Mouse (Mus musculus) midbrain, embryonic 16.5 days (tissue): ENCODE measurements around the gene Mroh3. TPM values are rescaled to one million over a fixed set of nuclear protein-coding genes. Genes with fewer than 3 reads are reported as not detected.
A peak's percentile ranks its signal among the peaks of the same experiment; 100 is the strongest.

ENCODE experiments used
- ATAC-seq: fragments of 200-750 bp; cut with Nextera tagmentation; 2 replicates; pipeline ENCODE4 v1.8.0; 2017; ENCODE audit warnings: moderate TSS enrichment
- H3K27ac ChIP-seq: fragments of 300-500 bp; sonication (generic); 2 replicates; pipeline ENCODE4 v1.5.1; 2014; ENCODE audit warnings: mild to moderate bottlenecking, low read length, mixed read lengths
- H3K27me3 ChIP-seq: fragments of 300-500 bp; sonication (generic); 2 replicates; pipeline ENCODE4 v1.6.1; 2014; ENCODE audit warnings: low read depth, low read length, mixed read lengths; ENCODE audit not compliant: control insufficient read depth, insufficient read depth
- H3K36me3 ChIP-seq: fragments of 300-500 bp; sonication (generic); 2 replicates; pipeline ENCODE4 v1.6.1; 2014; ENCODE audit warnings: mild to moderate bottlenecking, low read length, moderate library complexity, mixed read lengths; ENCODE audit not compliant: control insufficient read depth, insufficient read depth
- H3K4me1 ChIP-seq: fragments of 300-500 bp; sonication (generic); 2 replicates; pipeline ENCODE4 v1.6.1; 2014; ENCODE audit warnings: mild to moderate bottlenecking, low read length, mixed read lengths; ENCODE audit not compliant: control insufficient read depth, insufficient read depth
- H3K4me2 ChIP-seq: fragments of 300-500 bp; sonication (generic); 2 replicates; pipeline ENCODE4 v1.6.1; 2014; ENCODE audit warnings: mild to moderate bottlenecking, low read length, mixed read lengths
- H3K4me3 ChIP-seq: fragments of 300-500 bp; sonication (generic); 2 replicates; pipeline ENCODE4 v1.5.1; 2014; ENCODE audit warnings: low read depth, mild to moderate bottlenecking, low read length, moderate library complexity, mixed read lengths
- H3K9ac ChIP-seq: fragments of 300-500 bp; sonication (generic); 2 replicates; pipeline ENCODE4 v1.6.1; 2014; ENCODE audit warnings: low read depth, low read length, mixed read lengths
- H3K9me3 ChIP-seq: fragments of 300-500 bp; sonication (generic); replicated peaks from 2 replicates; pipeline ENCODE4 v1.6.1; 2014; ENCODE audit warnings: mild to moderate bottlenecking, low read length, mixed read lengths; ENCODE audit not compliant: control insufficient read depth, poor library complexity, severe bottlenecking
- WGBS: fragments of 180-500 bp; shearing (Covaris S2); extraction: QIAGEN DNeasy Blood & Tissue Kit; methylation state at CpG from one replicate; pipeline ENCODE4 v1.1.7; 2014; 5-methylcytosine and 5-hydroxymethylcytosine counted together
- polyA plus RNA-seq: library from polyadenylated mRNA; unstranded; fragments of >200 nt; fragmentation: Nextera tagmentation; extraction: Ambion mirVana; gene quantifications from 2 replicates; pipeline ENCODE4 v1.2.1, GENCODE M21; 2015

The Mroh3 gene
- polyA plus RNA-seq, 1 experiment from 2014 or later, result not detected

GRCm38 (mm10) chr1:136222386-136222785 is 9.8 kb upstream of the Mroh3 start:
- no peaks in the 10 kb centered on the region for H3K27me3 ChIP-seq
- no peaks in the 10 kb centered on the region for H3K36me3 ChIP-seq
- H3K4me3 ChIP-seq, result no peak overlapping the region
- no peak overlapping the region for H3K4me2 ChIP-seq
- no peaks in the 10 kb centered on the region for H3K4me1 ChIP-seq
- no peaks in the 10 kb centered on the region for H3K9me3 ChIP-seq
- 89% methylated on average over 10 of the region's 10 CpGs for WGBS
- no peak for ATAC-seq
- H3K27ac ChIP-seq, result no peak overlapping the region
- no peak overlapping the region for H3K9ac ChIP-seq

- H3K27ac ChIP-seq, result no peak overlapping the region
- no peaks in the 10 kb centered on the region for H3K9me3 ChIP-seq
- H3K4me1 ChIP-seq, result no peaks in the 10 kb centered on the region
- H3K27me3 ChIP-seq, result no peaks in the 10 kb centered on the region
- WGBS, result 86% methylated on average over 10 of the region's 10 CpGs
- no peaks in the 10 kb centered on the region for H3K36me3 ChIP-seq
- ATAC-seq, result no peak
- no peak overlapping the region for H3K4me3 ChIP-seq
- H3K9ac ChIP-seq, result no peak overlapping the region
- H3K4me2 ChIP-seq, result no peak overlapping the region
Measured at GRCm38 (mm10) chr1:136220037-136220871, 7.6 kb upstream of the Mroh3 start.

GRCm38 (mm10) chr1:136214304-136214703 is 1.7 kb upstream of the Mroh3 start:
- Histone ChIP-seq H3K4me3 (no peak overlapping the region), H3K27me3 (no peaks in the 10 kb centered on the region), H3K36me3 (no peaks in the 10 kb centered on the region), H3K27ac (no peak overlapping the region), H3K4me1 (no peaks in the 10 kb centered on the region), H3K9me3 (no peaks in the 10 kb centered on the region), H3K9ac (no peak overlapping the region), H3K4me2 (no peak overlapping the region)
- WGBS, result 68% methylated on average over 15 of the region's 15 CpGs
- ATAC-seq, result no peak

- Histone ChIP-seq H3K27ac (no peak overlapping the region), H3K9me3 (no peaks in the 10 kb centered on the region), H3K36me3 (no peaks in the 10 kb centered on the region), H3K27me3 (no peaks in the 10 kb centered on the region), H3K9ac (no peak overlapping the region), H3K4me2 (no peak overlapping the region), H3K4me3 (no peak overlapping the region), H3K4me1 (no peaks in the 10 kb centered on the region)
- no peak for ATAC-seq
- WGBS, result 94% methylated on average over 5 of the region's 5 CpGs
Measured at GRCm38 (mm10) chr1:136190033-136190432, 22.6 kb downstream of the Mroh3 start.

GRCm38 (mm10) chr1:136179511-136180001 is 33.1 kb downstream of the Mroh3 start:
- H3K36me3 ChIP-seq, result peaks cover 13% of the 10 kb centered on the region
- no peak overlapping the region for H3K4me2 ChIP-seq
- WGBS, result 67% methylated on average over 2 of the region's 2 CpGs
- no peak overlapping the region for H3K9ac ChIP-seq
- H3K4me1 ChIP-seq, result no peaks in the 10 kb centered on the region; the same call in 1 of the 2 replicates
- H3K27ac ChIP-seq, result no peak overlapping the region
- H3K27me3 ChIP-seq, result no peaks in the 10 kb centered on the region
- H3K4me3 ChIP-seq, result no peak overlapping the region
- no peak for ATAC-seq
- no peaks in the 10 kb centered on the region for H3K9me3 ChIP-seq

- Histone ChIP-seq H3K9ac (no peak overlapping the region), H3K4me1 (peaks cover 8% of the 10 kb centered on the region), H3K27ac (no peak overlapping the region), H3K27me3 (no peaks in the 10 kb centered on the region), H3K36me3 (peaks cover 21% of the 10 kb centered on the region), H3K4me2 (no peak overlapping the region), H3K4me3 (no peak overlapping the region), H3K9me3 (no peaks in the 10 kb centered on the region)
- WGBS, result 68% methylated on average over 6 of the region's 6 CpGs
- ATAC-seq, result no peak
Measured at GRCm38 (mm10) chr1:136178741-136179140, 33.9 kb downstream of the Mroh3 start.

- ATAC-seq, result no peak
- Histone ChIP-seq H3K9ac (no peak overlapping the region), H3K27ac (no peak overlapping the region)
Measured at GRCm38 (mm10) chr1:136177085-136177484, 35.5 kb downstream of the Mroh3 start.

GRCm38 (mm10) chr1:136175183-136175582 is 37.4 kb downstream of the Mroh3 start:
- Histone ChIP-seq H3K4me3 (no peak overlapping the region), H3K4me1 (peaks cover 11% of the 10 kb centered on the region), H3K36me3 (peaks cover 51% of the 10 kb centered on the region), H3K27me3 (no peaks in the 10 kb centered on the region), H3K9ac (no peak overlapping the region), H3K9me3 (no peaks in the 10 kb centered on the region), H3K27ac (no peak overlapping the region), H3K4me2 (no peak overlapping the region)
- ATAC-seq, result no peak
- 31% methylated on average over 6 of the region's 6 CpGs for WGBS

More at GRCm38 (mm10) chr1:136177085-136177484, 35.5 kb downstream of the Mroh3 start:
- no peaks in the 10 kb centered on the region for H3K9me3 ChIP-seq
- whole genome bisulfite sequencing, result 83% methylated on average over 2 of the region's 2 CpGs
- peaks cover 11% of the 10 kb centered on the region for H3K4me1 ChIP-seq
- H3K36me3 ChIP-seq, result peaks cover 35% of the 10 kb centered on the region
- no peak overlapping the region for H3K4me3 ChIP-seq
- H3K4me2 ChIP-seq, result no peak overlapping the region
- no peaks in the 10 kb centered on the region for H3K27me3 ChIP-seq

- peak; percentile 40; the same call in 1 of the 2 replicates for ATAC-seq
- no peak overlapping the region for H3K4me3 ChIP-seq
- H3K9me3 ChIP-seq, result no peaks in the 10 kb centered on the region
- no peak overlapping the region for H3K4me2 ChIP-seq
- 14% methylated on average over 13 of the region's 13 CpGs for WGBS
- peaks cover 53% of the 10 kb centered on the region for H3K36me3 ChIP-seq
- H3K27ac ChIP-seq, result peak overlapping the region; percentile 66
- peaks cover 11% of the 10 kb centered on the region for H3K4me1 ChIP-seq
- no peaks in the 10 kb centered on the region for H3K27me3 ChIP-seq
- 0 out of 2 replicates have a peak overlapping the region, but pooled peaks have one; percentile 46 for H3K9ac ChIP-seq
Measured at GRCm38 (mm10) chr1:136174101-136174606, 38.5 kb downstream of the Mroh3 start.
